Mouse (Mus musculus) intestine, embryonic 14.5 days (tissue): ENCODE results near the gene Elobl. TPM values are rescaled to one million over a fixed set of nuclear protein-coding genes. Genes with fewer than 3 reads are reported as not detected.

ENCODE experiments used
- ATAC-seq: fragments of 200-750 bp; cut with Nextera tagmentation; replicated peaks from 2 replicates; pipeline ENCODE4 v1.8.0; 2017; ENCODE audit warnings: low read depth, moderate number of reproducible peaks, moderate TSS enrichment, moderate library complexity; ENCODE audit not compliant: low FRiP score, low TSS enrichment
- DNase-seq: peaks from one replicate; pipeline ENCODE4 v3.0.0-alpha.2; 2018; ENCODE audit warnings: low spot score
- H3K27ac ChIP-seq: fragments of 300-500 bp; sonication (generic); 2 replicates; pipeline ENCODE4 v1.5.1; 2014; ENCODE audit warnings: low read depth, mild to moderate bottlenecking, control low read depth
- H3K27me3 ChIP-seq: fragments of 300-500 bp; sonication (generic); replicated peaks from 2 replicates; pipeline ENCODE4 v1.6.1; 2014; ENCODE audit warnings: low read length, control low read depth; ENCODE audit not compliant: control insufficient read depth, insufficient read depth
- H3K36me3 ChIP-seq: fragments of 300-500 bp; sonication (generic); 2 replicates; pipeline ENCODE4 v1.6.1; 2014; ENCODE audit warnings: low read length, control low read depth; ENCODE audit not compliant: control insufficient read depth, insufficient read depth
- H3K4me1 ChIP-seq: fragments of 300-500 bp; sonication (generic); replicated peaks from 2 replicates; pipeline ENCODE4 v1.6.1; 2014; ENCODE audit warnings: low read length, control low read depth, mixed read lengths; ENCODE audit not compliant: control insufficient read depth, insufficient read depth
- H3K4me2 ChIP-seq: fragments of 300-500 bp; sonication (generic); 2 replicates; pipeline ENCODE4 v1.6.1; 2014; ENCODE audit warnings: low read length
- H3K4me3 ChIP-seq: fragments of 300-500 bp; sonication (generic); 2 replicates; pipeline ENCODE4 v1.5.1; 2014; ENCODE audit warnings: low read depth, low read length, control low read depth, mixed read lengths
- H3K9ac ChIP-seq: fragments of 300-500 bp; sonication (generic); 2 replicates; pipeline ENCODE4 v1.6.1; 2014; ENCODE audit warnings: mild to moderate bottlenecking, low read length
- H3K9me3 ChIP-seq: fragments of 300-500 bp; sonication (generic); 2 replicates; pipeline ENCODE4 v1.6.1; 2016; ENCODE audit warnings: low read length, control low read depth; ENCODE audit not compliant: control insufficient read depth
- WGBS: fragments of 180-500 bp; shearing (Covaris S2); extraction: QIAGEN DNeasy Blood & Tissue Kit; methylation state at CpG from one replicate; pipeline ENCODE4 v1.1.7; 2014; 5-methylcytosine and 5-hydroxymethylcytosine counted together
- polyA plus RNA-seq: library from polyadenylated mRNA; unstranded; fragments of >200 nt; fragmentation: Nextera tagmentation; extraction: Ambion mirVana; gene quantifications from 2 replicates; pipeline ENCODE4 v1.2.1, GENCODE M21; 2014

Elobl gene
- polyA plus RNA-seq, 1 experiment from 2014 or later = not detected

DNA sequence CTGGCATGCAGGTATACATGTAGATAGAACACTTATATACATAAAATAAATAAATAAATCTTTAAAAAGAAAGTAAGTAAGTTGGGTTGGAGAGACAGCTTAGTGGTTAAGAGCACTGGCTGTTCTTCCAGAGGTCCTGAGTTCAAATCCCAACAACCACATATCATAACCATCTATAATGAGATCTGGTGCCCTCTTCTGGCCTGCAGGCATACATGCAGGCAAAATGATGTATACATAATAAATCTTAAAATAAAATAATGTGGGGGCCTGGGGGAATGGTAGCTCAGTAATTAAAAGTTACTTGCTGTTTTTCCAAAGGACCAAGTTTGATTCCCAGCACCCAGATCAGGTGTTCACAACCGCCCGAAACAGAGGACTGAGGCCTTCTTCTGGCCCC lies 28.0 kb downstream of the Elobl start:
- H3K27ac ChIP-seq = no peak overlapping the region
- 90% methylated on average over 2 of the region's 2 CpGs for WGBS

GRCm38 (mm10) chr11:88937886-88938285 lies 28.8 kb downstream of the Elobl start:
- Histone ChIP-seq H3K27ac (no peak overlapping the region), H3K9ac (no peak overlapping the region), H3K36me3 (peaks cover 37% of the 10 kb centered on the region), H3K4me1 (no peaks in the 10 kb centered on the region), H3K4me2 (no peak overlapping the region), H3K27me3 (no peaks in the 10 kb centered on the region), H3K4me3 (no peak overlapping the region), H3K9me3 (no peaks in the 10 kb centered on the region)
- ATAC-seq (no peak), DNase-seq (no peak)
- 88% methylated on average over 2 of the region's 2 CpGs for WGBS

More for the DNA sequence above, 28.0 kb downstream of the Elobl start:
- Histone ChIP-seq H3K9me3 (no peaks in the 10 kb centered on the region), H3K4me1 (no peaks in the 10 kb centered on the region), H3K36me3 (peaks cover 31% of the 10 kb centered on the region), H3K9ac (no peak overlapping the region), H3K4me3 (no peak overlapping the region), H3K27me3 (no peaks in the 10 kb centered on the region), H3K4me2 (no peak overlapping the region)
- no peak for ATAC-seq
- DNase-seq = no peak

GRCm38 (mm10) chr11:88934089-88935000 lies 32.4 kb downstream of the Elobl start:
- no peak overlapping the region for H3K4me2 ChIP-seq
- H3K36me3 ChIP-seq = peaks cover 37% of the 10 kb centered on the region
- H3K27me3 ChIP-seq = no peaks in the 10 kb centered on the region
- H3K4me3 ChIP-seq = no peak overlapping the region
- no peak overlapping the region for H3K27ac ChIP-seq
- H3K9ac ChIP-seq = no peak overlapping the region
- H3K9me3 ChIP-seq = no peaks in the 10 kb centered on the region
- 91% methylated on average over 19 of the region's 19 CpGs for WGBS
- ATAC-seq (no peak), DNase-seq (no peak)
- H3K4me1 ChIP-seq = no peaks in the 10 kb centered on the region

DNA sequence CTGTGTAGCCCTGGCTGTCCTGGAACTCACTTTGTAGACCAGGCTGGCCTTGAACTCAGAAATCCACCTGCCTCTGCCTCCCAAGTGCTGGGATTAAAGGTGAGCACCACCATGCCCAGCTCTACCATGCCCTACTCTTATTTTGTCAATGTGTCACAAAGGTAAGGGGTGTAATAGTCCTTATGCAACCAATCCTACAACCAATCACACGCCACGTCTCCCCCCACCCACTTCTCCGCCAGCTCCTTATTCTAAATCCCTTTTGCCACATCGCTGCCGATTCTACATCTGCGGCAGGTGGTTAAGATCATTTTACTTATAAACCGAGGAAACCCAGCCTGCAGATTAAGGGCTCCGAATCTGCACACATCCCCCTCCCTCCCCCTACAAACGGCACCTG lies 33.7 kb downstream of the Elobl start:
- H3K4me3 ChIP-seq = no peak overlapping the region
- WGBS = 91% methylated on average over 9 of the region's 9 CpGs
- ATAC-seq = no peak
- no peaks in the 10 kb centered on the region for H3K9me3 ChIP-seq
- H3K4me2 ChIP-seq = no peak overlapping the region
- no peak overlapping the region for H3K9ac ChIP-seq
- H3K27ac ChIP-seq = no peak overlapping the region
- no peaks in the 10 kb centered on the region for H3K27me3 ChIP-seq
- no peaks in the 10 kb centered on the region for H3K4me1 ChIP-seq
- DNase-seq = no peak
- H3K36me3 ChIP-seq = peaks cover 49% of the 10 kb centered on the region

- H3K9me3 ChIP-seq = no peaks in the 10 kb centered on the region
- ATAC-seq (no peak), DNase-seq (no peak)
- H3K4me3 ChIP-seq = no peak overlapping the region
- WGBS = 80% methylated on average over 14 of the region's 14 CpGs
- peaks cover 49% of the 10 kb centered on the region for H3K36me3 ChIP-seq
- H3K4me2 ChIP-seq = no peak overlapping the region
- no peak overlapping the region for H3K9ac ChIP-seq
- no peaks in the 10 kb centered on the region for H3K4me1 ChIP-seq
- no peaks in the 10 kb centered on the region for H3K27me3 ChIP-seq
- H3K27ac ChIP-seq = no peak overlapping the region
Measured at GRCm38 (mm10) chr11:88931692-88932530, 34.8 kb downstream of the Elobl start.

DNA sequence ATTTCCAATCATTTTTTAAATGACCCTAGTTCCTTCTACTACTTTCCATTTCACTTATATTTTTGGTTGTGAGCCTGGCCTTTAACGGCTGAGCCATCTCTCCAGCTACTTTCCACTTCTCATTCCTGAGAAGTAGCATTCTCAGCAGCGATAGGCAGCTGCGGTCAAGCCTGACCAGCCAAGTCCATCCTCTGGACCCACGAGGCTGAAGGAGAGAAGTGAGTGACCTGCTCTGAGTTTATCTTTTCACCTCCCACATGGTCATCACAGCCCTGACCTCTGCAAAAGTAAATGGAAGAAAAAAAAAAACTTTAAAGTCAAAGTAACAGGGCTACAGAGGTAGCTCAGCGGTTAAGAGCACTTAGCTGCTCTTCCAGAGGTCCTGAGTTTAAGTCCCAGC lies 40.2 kb downstream of the Elobl start:
- ATAC-seq (no peak), DNase-seq (no peak)
- H3K36me3 ChIP-seq = peaks cover 57% of the 10 kb centered on the region
- H3K9me3 ChIP-seq = no peaks in the 10 kb centered on the region
- H3K27me3 ChIP-seq = no peaks in the 10 kb centered on the region
- H3K9ac ChIP-seq = no peak overlapping the region
- no peak overlapping the region for H3K4me3 ChIP-seq
- no peaks in the 10 kb centered on the region for H3K4me1 ChIP-seq
- 83% methylated on average over 5 of the region's 5 CpGs for whole genome bisulfite sequencing
- H3K4me2 ChIP-seq = no peak overlapping the region
- H3K27ac ChIP-seq = no peak overlapping the region

Other genes starting within 250 kb of the Elobl start
- gene Msi2, start 248.4 kb downstream of the Elobl start, polyA plus RNA-seq = 13.6 and 15.1 TPM in 2 replicates
- 26.7 and 28.2 TPM in 2 replicates for gene Akap1, start 102.3 kb downstream of the Elobl start, polyA plus RNA-seq
- 94.7 and 97.4 TPM in 2 replicates for gene Scpep1, start 11.5 kb downstream of the Elobl start, polyA plus RNA-seq
- 10.4 and 11.0 TPM in 2 replicates for gene Coil, start 3.3 kb upstream of the Elobl start, polyA plus RNA-seq
- gene Trim25, start 32.4 kb upstream of the Elobl start, polyA plus RNA-seq = 21.0 and 23.2 TPM in 2 replicates
- gene Dgke, start 99.9 kb upstream of the Elobl start, polyA plus RNA-seq = 4.3 and 5.1 TPM in 2 replicates
- 0.59 and 1.1 TPM in 2 replicates for gene Gm525, start 106.9 kb upstream of the Elobl start, polyA plus RNA-seq